Mouse (Mus musculus) natural killer cell, adult 2 months (primary cell): Measurements from ENCODE around the gene Rhox4b.
"Not testable (repeated sequence)": the region's sequence is repeated elsewhere in the genome, so short reads cannot be mapped to it uniquely, and the experiment has no call there.

Experiments
- DNase-seq, 2 experiments: peaks; one replicate each; pipeline ENCODE4 v3.0.0; 2022; ENCODE audit warnings: low spot score in 2 of 2

Gene Rhox4b

DNA sequence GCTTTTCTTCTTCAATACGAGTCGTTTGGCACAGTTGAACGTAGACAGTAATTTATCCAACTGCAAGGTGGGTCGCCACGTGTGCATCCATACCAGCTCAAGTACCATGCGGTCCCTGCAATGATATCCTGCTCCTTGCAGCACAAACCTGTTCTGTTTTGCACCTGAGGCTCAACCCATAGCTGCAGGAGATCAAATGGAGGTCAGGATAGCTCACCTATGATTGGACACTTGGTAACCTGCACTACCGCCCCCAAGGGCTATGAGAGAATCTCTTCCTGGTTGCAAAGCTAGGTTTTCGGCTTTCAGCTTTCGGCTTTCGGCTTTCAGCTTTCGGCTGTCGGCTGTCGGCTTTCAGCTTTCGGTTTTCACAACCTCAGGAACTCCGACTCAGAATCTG, at the start of gene Rhox4b:
Gene Rhox4b (plus strand): TSS at position 301 of the 400 bp plus-strand sequence.
- DNase-seq = not testable (repeated sequence)

DNA sequence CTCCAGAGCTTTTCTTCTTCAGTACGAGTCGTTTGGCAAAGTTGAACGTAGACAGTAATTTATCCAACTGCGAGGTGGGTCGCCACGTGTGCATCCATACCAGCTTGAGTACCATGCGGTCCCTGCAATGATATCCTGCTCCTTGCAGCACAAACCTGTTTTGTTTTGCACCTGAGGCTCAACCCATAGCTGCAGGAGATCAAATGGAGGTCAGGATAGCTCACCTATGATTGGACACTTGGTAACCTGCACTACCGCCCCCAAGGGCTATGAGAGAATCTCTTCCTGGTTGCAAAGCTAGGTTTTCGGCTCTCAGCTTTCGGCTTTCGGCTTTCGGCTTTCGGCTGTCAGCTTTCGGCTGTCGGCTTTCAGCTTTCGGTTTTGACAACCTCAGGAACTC, 41.7 kb upstream of the Rhox4b start, which contains the start of gene Rhox4a2:
Gene Rhox4a2 (plus strand): TSS at position 301 of the 400 bp plus-strand sequence.
- DNase-seq = not testable (repeated sequence)

DNA sequence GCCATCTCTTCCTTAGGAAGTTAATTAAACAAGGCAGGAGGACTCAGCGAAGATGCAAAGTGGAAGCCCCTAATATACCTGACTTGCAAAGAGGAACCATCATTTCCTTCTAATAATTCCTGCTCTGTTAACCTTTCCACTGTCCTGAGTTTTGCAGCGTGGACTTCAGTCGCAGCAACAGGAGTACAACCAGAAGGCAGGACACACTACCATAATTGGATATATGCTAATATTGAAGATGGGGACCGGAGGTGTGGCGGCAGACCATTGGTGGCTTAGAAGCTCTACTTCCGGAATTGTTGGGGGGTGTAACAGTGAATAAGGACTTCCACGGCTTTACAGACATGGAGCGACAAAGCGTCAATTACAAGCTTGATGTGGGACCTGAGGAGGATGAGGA, 20.5 kb upstream of the Rhox4b start, which contains the start of gene Rhox2b:
Gene Rhox2b (plus strand): TSS at position 301 of the 400 bp plus-strand sequence.
- DNase-seq = not testable (repeated sequence)

DNA sequence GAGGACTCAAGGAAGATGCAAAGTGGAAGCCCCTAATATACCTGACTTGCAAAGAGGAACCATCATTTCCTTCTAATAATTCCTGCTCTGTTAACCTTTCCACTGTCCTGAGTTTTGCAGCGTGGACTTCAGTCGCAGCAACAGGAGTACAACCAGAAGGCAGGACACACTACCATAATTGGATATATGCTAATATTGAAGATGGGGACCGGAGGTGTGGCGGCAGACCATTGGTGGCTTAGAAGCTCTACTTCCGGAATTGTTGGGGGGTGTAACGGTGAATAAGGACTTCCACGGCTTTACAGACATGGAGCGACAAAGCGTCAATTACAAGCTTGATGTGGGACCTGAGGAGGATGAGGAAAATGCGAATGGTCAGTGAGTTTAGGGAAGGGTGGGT, 21.1 kb downstream of the Rhox4b start, which contains the start of gene Rhox2c:
Gene Rhox2c (plus strand): TSS at position 301 of the 400 bp plus-strand sequence.
- DNase-seq = not testable (repeated sequence)

DNA sequence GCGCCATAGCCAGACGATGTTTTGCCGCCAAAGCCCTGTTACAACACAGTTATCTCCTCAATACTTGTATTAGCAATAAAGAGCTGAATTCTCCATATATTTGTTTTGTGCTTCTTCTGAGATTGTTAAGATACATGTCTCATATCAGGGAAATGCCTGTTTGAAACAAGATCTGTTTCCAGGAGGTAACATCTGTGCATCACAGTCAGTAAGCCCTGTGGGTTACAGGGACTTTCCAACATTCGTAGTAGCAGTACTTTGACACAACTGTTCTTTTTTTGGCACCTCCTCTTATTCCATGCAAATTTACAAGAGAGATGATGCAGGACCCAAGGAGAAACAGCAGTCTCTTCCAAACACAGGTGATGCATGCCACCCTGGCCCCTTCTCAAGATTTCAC, 26.0 kb downstream of the Rhox4b start, which contains the start of gene Rhox3c:
Gene Rhox3c (plus strand): TSS at position 301 of the 400 bp plus-strand sequence.
- not testable (repeated sequence) for DNase-seq

DNA sequence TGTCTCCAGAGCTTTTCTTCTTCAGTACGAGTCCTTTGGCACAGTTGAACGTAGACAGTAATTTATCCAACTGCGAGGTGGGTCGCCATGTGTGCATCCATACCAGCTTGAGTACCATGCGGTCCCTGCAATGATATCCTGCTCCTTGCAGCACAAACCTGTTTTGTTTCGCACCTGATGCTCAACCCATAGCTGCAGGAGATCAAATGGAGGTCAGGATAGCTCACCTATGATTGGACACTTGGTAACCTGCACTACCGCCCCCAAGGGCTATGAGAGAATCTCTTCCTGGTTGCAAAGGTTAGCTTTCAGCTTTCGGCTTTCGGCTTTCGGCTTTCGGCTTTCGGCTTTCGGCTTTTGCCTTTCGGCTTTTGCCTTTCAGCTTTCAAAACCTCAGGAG, 47.7 kb downstream of the Rhox4b start, which contains the start of gene Rhox4c:
Gene Rhox4c (plus strand): TSS at position 301 of the 400 bp plus-strand sequence.
- DNase-seq = not testable (repeated sequence)
